Mouse (Mus musculus) granulocyte monocyte progenitor cell, adult 5-6 weeks (primary cell): ENCODE results near the gene Qrich2. TPM values are rescaled to one million over a fixed set of nuclear protein-coding genes. Genes with fewer than 3 reads are reported as not detected.
A peak's percentile ranks its signal among the peaks of the same experiment; 100 is the strongest.
"Not testable (repeated sequence)": the region's sequence is repeated elsewhere in the genome, so short reads cannot be mapped to it uniquely, and the experiment has no call there.

Source experiments
- ATAC-seq: replicated peaks from 2 replicates; pipeline ENCODE4 v1.8.0; 2016; ENCODE audit warnings: mild to moderate bottlenecking, moderate TSS enrichment, inconsistent platforms; ENCODE audit not compliant: poor library complexity, severe bottlenecking
- total RNA-seq, 2 experiments: library from RNA; stranded (forward) in 1 of 2; stranded (reverse) in 1 of 2; fragments of 200-712, 200-1000 nt in 1 of 2; fragments of >200 nt in 1 of 2; fragmentation: Nextera tagmentation in 1 of 2; gene quantifications; 2 replicates each; pipeline ENCODE4 v1.2.3; 2014 to 2017

The Qrich2 gene
- total RNA-seq, 2 experiments from 2014 or later, result not detected

- ATAC-seq, result no peak
These were observed 49.7 kb downstream of the Qrich2 start for GRCm38 (mm10) chr11:116416196-116416943.

GRCm38 (mm10) chr11:116413631-116414022 lies 52.4 kb downstream of the Qrich2 start:
- peak; percentile 14 for ATAC-seq

- ATAC-seq, result peak; percentile 69
These were observed 53.0 kb downstream of the Qrich2 start, which contains the start of gene Rnf157 for GRCm38 (mm10) chr11:116412904-116413630. TSS of gene Rnf157 (minus strand) at chr11:116413032.

- 0 out of 2 replicates have a peak, but pooled peaks have one; percentile 3 for ATAC-seq
These were observed 53.8 kb downstream of the Qrich2 start for GRCm38 (mm10) chr11:116412028-116412827.

GRCm38 (mm10) chr11:116411582-116411981 lies 54.5 kb downstream of the Qrich2 start:
- ATAC-seq, result no peak

GRCm38 (mm10) chr11:116410415-116410814 lies 55.6 kb downstream of the Qrich2 start:
- ATAC-seq, result not testable (repeated sequence)

GRCm38 (mm10) chr11:116409008-116409407 lies 57.0 kb downstream of the Qrich2 start:
- ATAC-seq, result no peak

GRCm38 (mm10) chr11:116406231-116406728 lies 59.8 kb downstream of the Qrich2 start:
- peak; percentile 77 for ATAC-seq

GRCm38 (mm10) chr11:116405601-116406000 lies 60.4 kb downstream of the Qrich2 start:
- no peak for ATAC-seq

- 0 out of 2 replicates have a peak, but pooled peaks have one; percentile 31 for ATAC-seq
These were observed 65.5 kb downstream of the Qrich2 start for GRCm38 (mm10) chr11:116400560-116400959.

GRCm38 (mm10) chr11:116398348-116398677 lies 67.7 kb downstream of the Qrich2 start:
- ATAC-seq, result no peak

GRCm38 (mm10) chr11:116397517-116398347 lies 68.3 kb downstream of the Qrich2 start:
- ATAC-seq, result peak; percentile 53

- ATAC-seq, result no peak
These were observed 69.1 kb downstream of the Qrich2 start for GRCm38 (mm10) chr11:116396934-116397330.

GRCm38 (mm10) chr11:116396276-116396933 lies 69.6 kb downstream of the Qrich2 start:
- no peak for ATAC-seq

GRCm38 (mm10) chr11:116394769-116395168 lies 71.3 kb downstream of the Qrich2 start:
- peak; percentile 63 for ATAC-seq
